Mouse (Mus musculus) liver, adult 2 months (tissue): ENCODE results near the gene Eml5. TPM values are rescaled to one million over a fixed set of nuclear protein-coding genes. Genes with fewer than 3 reads are reported as not detected.

Experiments
- DNase-seq: peaks from one replicate; pipeline ENCODE4 v3.0.0-alpha.2; 2011; ENCODE audit warnings: low read depth, low spot score; ENCODE audit errors: extremely low read depth
- H3K27ac ChIP-seq: fragments of 200-500 bp; replicated peaks from 2 replicates; pipeline ENCODE4 v1.5.1; 2012; ENCODE audit warnings: low read depth, mild to moderate bottlenecking, control low read depth, inconsistent platforms, low read length; ENCODE audit not compliant: insufficient read depth
- H3K27me3 ChIP-seq: fragments of 200-500 bp; 2 replicates; pipeline ENCODE4 v1.6.1; 2012; ENCODE audit warnings: mild to moderate bottlenecking, moderate library complexity, low read length, inconsistent platforms; ENCODE audit not compliant: control insufficient read depth, insufficient read depth
- H3K36me3 ChIP-seq: fragments of 200-500 bp; 2 replicates; pipeline ENCODE4 v1.6.1; 2012; ENCODE audit warnings: low read length, inconsistent platforms; ENCODE audit not compliant: control insufficient read depth, insufficient read depth
- H3K4me1 ChIP-seq: fragments of 200-500 bp; 2 replicates; pipeline ENCODE4 v1.6.1; 2011; ENCODE audit warnings: low read length; ENCODE audit not compliant: control insufficient read depth, insufficient read depth
- H3K4me3 ChIP-seq: fragments of 200-500 bp; 2 replicates; pipeline ENCODE4 v1.5.1; 2011; ENCODE audit warnings: low read depth, mild to moderate bottlenecking, control low read depth, low read length, moderate library complexity; ENCODE audit not compliant: insufficient read depth
- H3K79me2 ChIP-seq: fragments of 200-500 bp; 2 replicates; pipeline ENCODE4 v1.6.1; 2012; ENCODE audit warnings: inconsistent platforms, mild to moderate bottlenecking, low read length, moderate library complexity; ENCODE audit not compliant: control insufficient read depth, insufficient read depth
- H3K9ac ChIP-seq: fragments of 200-500 bp; 2 replicates; pipeline ENCODE4 v1.6.1; 2012; ENCODE audit warnings: low read depth, mild to moderate bottlenecking, control low read depth, inconsistent platforms, low read length
- CTCF ChIP-seq: fragments of 200-500 bp; IDR thresholded peaks from 2 replicates; pipeline ENCODE4 v1.5.1; 2011; ENCODE audit warnings: low read depth, low read length, control low read depth
- POLR2A ChIP-seq: fragments of 200-500 bp; IDR thresholded peaks from 2 replicates; pipeline ENCODE4 v1.6.1; 2011; ENCODE audit warnings: low read length, control low read depth; ENCODE audit not compliant: insufficient read depth; ENCODE audit errors: extremely low read depth
- WGBS: fragments of 180-500 bp; shearing (Covaris S2); methylation state at CpG from one replicate; pipeline ENCODE4 v1.1.7; 2018; 5-methylcytosine and 5-hydroxymethylcytosine counted together
- polyA plus RNA-seq: library from polyadenylated mRNA; depleted of rRNA; stranded (reverse); fragments of >200 nt; gene quantifications from 2 replicates; pipeline ENCODE4 v1.2.3, GENCODE M21; 2012
- total RNA-seq: library from RNA; depleted of rRNA; stranded (reverse); fragments of >200 nt; gene quantifications from 2 replicates; pipeline ENCODE4 v1.2.3, GENCODE M21; 2014

Eml5 gene
- total and polyA plus RNA-seq, 2 experiments: 1.7 to 4.3 TPM

GRCm38 (mm10) chr12:98850767-98851166, 50.5 kb downstream of the Eml5 start:
- H3K9ac ChIP-seq: no peak overlapping the region
- no peaks in the 10 kb centered on the region for H3K4me1 ChIP-seq
- 10% methylated on average over 3 of the region's 3 CpGs for WGBS
- peak; percentile 43 for DNase-seq
- no peaks in the 10 kb centered on the region for H3K36me3 ChIP-seq
- H3K27ac ChIP-seq: no peak overlapping the region
- no peaks in the 10 kb centered on the region for H3K27me3 ChIP-seq
- TF ChIP-seq POLR2A (no peak), CTCF (peak; percentile 82)
- no peaks in the 10 kb centered on the region for H3K79me2 ChIP-seq
- no peak overlapping the region for H3K4me3 ChIP-seq

- Histone ChIP-seq H3K4me3 (no peak overlapping the region), H3K36me3 (peaks cover 3% of the 10 kb centered on the region; the same call in 1 of the 2 replicates), H3K79me2 (no peaks in the 10 kb centered on the region), H3K27me3 (no peaks in the 10 kb centered on the region), H3K4me1 (no peaks in the 10 kb centered on the region), H3K9ac (no peak overlapping the region), H3K27ac (no peak overlapping the region)
- DNase-seq: no peak
- TF ChIP-seq CTCF (no peak), POLR2A (no peak)
- WGBS: 96% methylated on average over 3 of the region's 3 CpGs
Observed at GRCm38 (mm10) chr12:98844774-98845173, 56.5 kb downstream of the Eml5 start.

- DNase-seq: peak; percentile 40
- H3K9ac ChIP-seq: no peak overlapping the region
- 40% methylated on average over 3 of the region's 3 CpGs for WGBS
- H3K27me3 ChIP-seq: no peaks in the 10 kb centered on the region
- H3K27ac ChIP-seq: no peak overlapping the region
- no peak for TF ChIP-seq POLR2A
- no peak for TF ChIP-seq CTCF
- no peaks in the 10 kb centered on the region for H3K79me2 ChIP-seq
- no peak overlapping the region for H3K4me3 ChIP-seq
- peaks cover 3% of the 10 kb centered on the region for H3K36me3 ChIP-seq
- no peaks in the 10 kb centered on the region for H3K4me1 ChIP-seq
Observed at GRCm38 (mm10) chr12:98840135-98840534, 61.1 kb downstream of the Eml5 start.

GRCm38 (mm10) chr12:98837940-98838339, 63.3 kb downstream of the Eml5 start:
- no peak overlapping the region for H3K9ac ChIP-seq
- H3K36me3 ChIP-seq: peaks cover 3% of the 10 kb centered on the region
- H3K4me3 ChIP-seq: no peak overlapping the region
- H3K79me2 ChIP-seq: no peaks in the 10 kb centered on the region
- DNase-seq: no peak
- no peak overlapping the region for H3K27ac ChIP-seq
- WGBS: 93% methylated on average over 3 of the region's 3 CpGs
- peaks cover 7% of the 10 kb centered on the region for H3K4me1 ChIP-seq
- H3K27me3 ChIP-seq: no peaks in the 10 kb centered on the region
- TF ChIP-seq POLR2A: no peak
- no peak for TF ChIP-seq CTCF

GRCm38 (mm10) chr12:98835466-98835865, 65.8 kb downstream of the Eml5 start:
- Histone ChIP-seq H3K4me3 (no peak overlapping the region), H3K27me3 (no peaks in the 10 kb centered on the region), H3K27ac (no peak overlapping the region), H3K4me1 (peaks cover 7% of the 10 kb centered on the region), H3K9ac (no peak overlapping the region), H3K36me3 (peaks cover 5% of the 10 kb centered on the region), H3K79me2 (no peaks in the 10 kb centered on the region)
- WGBS: 87% methylated on average over 2 of the region's 2 CpGs
- DNase-seq: no peak
- no peak for TF ChIP-seq CTCF
- TF ChIP-seq POLR2A: no peak

- WGBS: 92% methylated on average over 2 of the region's 2 CpGs
Observed at GRCm38 (mm10) chr12:98834879-98835278, 66.4 kb downstream of the Eml5 start.

More at GRCm38 (mm10) chr12:98834879-98835278, 66.4 kb downstream of the Eml5 start:
- H3K79me2 ChIP-seq: no peaks in the 10 kb centered on the region
- H3K27me3 ChIP-seq: no peaks in the 10 kb centered on the region
- no peak overlapping the region for H3K4me3 ChIP-seq
- peaks cover 7% of the 10 kb centered on the region for H3K4me1 ChIP-seq
- peaks cover 5% of the 10 kb centered on the region for H3K36me3 ChIP-seq
- no peak overlapping the region for H3K9ac ChIP-seq
- TF ChIP-seq CTCF (no peak), POLR2A (no peak)
- no peak overlapping the region for H3K27ac ChIP-seq
- no peak for DNase-seq
